Mouse (Mus musculus) kidney, embryonic 14.5 days (tissue): ENCODE measurements around the gene Hoxb6. TPM values are rescaled to one million over a fixed set of nuclear protein-coding genes. Genes with fewer than 3 reads are reported as not detected.

Source experiments
- ATAC-seq: fragments of 200-750 bp; cut with Nextera tagmentation; 2 replicates; pipeline ENCODE4 v1.8.0; 2017; ENCODE audit warnings: moderate number of reproducible peaks, mild to moderate bottlenecking, moderate TSS enrichment, moderate library complexity; ENCODE audit not compliant: low FRiP score, low TSS enrichment
- H3K27ac ChIP-seq: fragments of 300-500 bp; sonication (generic); 2 replicates; pipeline ENCODE4 v1.5.1; 2014; ENCODE audit warnings: low read depth, mild to moderate bottlenecking, low read length, moderate library complexity, mixed read lengths
- H3K27me3 ChIP-seq: fragments of 300-500 bp; sonication (generic); 2 replicates; pipeline ENCODE4 v1.6.1; 2014; ENCODE audit warnings: mild to moderate bottlenecking, low read length; ENCODE audit not compliant: control insufficient read depth, insufficient read depth
- H3K36me3 ChIP-seq: fragments of 300-500 bp; sonication (generic); 2 replicates; pipeline ENCODE4 v1.6.1; 2014; ENCODE audit warnings: low read length, mixed read lengths; ENCODE audit not compliant: control insufficient read depth, insufficient read depth
- H3K4me1 ChIP-seq: fragments of 300-500 bp; sonication (generic); 2 replicates; pipeline ENCODE4 v1.6.1; 2014; ENCODE audit warnings: low read length, mixed read lengths; ENCODE audit not compliant: control insufficient read depth, insufficient read depth
- H3K4me2 ChIP-seq: fragments of 300-500 bp; sonication (generic); replicated peaks from 2 replicates; pipeline ENCODE4 v1.6.1; 2014; ENCODE audit warnings: low read depth, mild to moderate bottlenecking, low read length
- H3K4me3 ChIP-seq: fragments of 300-500 bp; sonication (generic); 2 replicates; pipeline ENCODE4 v1.5.1; 2014; ENCODE audit warnings: mild to moderate bottlenecking, low read length
- H3K9ac ChIP-seq: fragments of 300-500 bp; sonication (generic); 2 replicates; pipeline ENCODE4 v1.6.1; 2014; ENCODE audit warnings: low read depth, mild to moderate bottlenecking, low read length, moderate library complexity
- H3K9me3 ChIP-seq: fragments of 300-500 bp; sonication (generic); 2 replicates; pipeline ENCODE4 v1.6.1; 2016; ENCODE audit warnings: low read length; ENCODE audit not compliant: control insufficient read depth
- WGBS: fragments of 180-500 bp; shearing (Covaris S2); extraction: QIAGEN DNeasy Blood & Tissue Kit; methylation state at CpG from one replicate; pipeline ENCODE4 v1.1.7; 2014; 5-methylcytosine and 5-hydroxymethylcytosine counted together
- polyA plus RNA-seq: library from polyadenylated mRNA; unstranded; fragments of >200 nt; fragmentation: Nextera tagmentation; extraction: Ambion mirVana; gene quantifications from 2 replicates; pipeline ENCODE4 v1.2.1, GENCODE M21; 2014

The Hoxb6 gene
- polyA plus RNA-seq, 1 experiment from 2014 or later = 44.1 TPM

DNA sequence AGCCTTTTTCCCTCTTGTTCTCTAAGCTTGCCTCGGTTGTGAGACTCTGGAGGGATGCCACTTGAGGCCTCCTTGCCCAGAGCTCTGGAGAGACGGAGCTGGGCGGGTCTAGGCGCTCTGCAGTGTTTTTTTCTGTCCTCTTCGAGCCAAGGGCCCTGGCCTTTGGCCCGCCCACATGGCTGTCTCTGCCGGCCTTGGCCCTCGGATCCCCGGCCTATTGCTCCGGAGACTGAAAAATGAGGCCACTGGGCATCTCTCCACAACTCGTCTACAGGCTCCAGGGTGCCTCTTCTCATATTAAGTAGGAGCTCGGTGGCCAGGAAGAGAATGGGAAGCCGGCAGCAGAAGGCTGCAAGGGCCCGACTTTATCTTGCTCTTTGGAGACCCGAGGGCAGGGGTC is 9.6 kb downstream of the Hoxb6 start:
- Histone ChIP-seq H3K4me3 (peak overlapping the region; percentile 53), H3K9me3 (no peaks in the 10 kb centered on the region), H3K36me3 (peaks cover 41% of the 10 kb centered on the region), H3K27me3 (no peaks in the 10 kb centered on the region), H3K4me1 (peaks cover 62% of the 10 kb centered on the region), H3K9ac (peak overlapping the region; percentile 99), H3K27ac (peak overlapping the region; percentile 100), H3K4me2 (peak overlapping the region; percentile 95)
- ATAC-seq = no peak
- WGBS = 4% methylated on average over 15 of the region's 15 CpGs

DNA sequence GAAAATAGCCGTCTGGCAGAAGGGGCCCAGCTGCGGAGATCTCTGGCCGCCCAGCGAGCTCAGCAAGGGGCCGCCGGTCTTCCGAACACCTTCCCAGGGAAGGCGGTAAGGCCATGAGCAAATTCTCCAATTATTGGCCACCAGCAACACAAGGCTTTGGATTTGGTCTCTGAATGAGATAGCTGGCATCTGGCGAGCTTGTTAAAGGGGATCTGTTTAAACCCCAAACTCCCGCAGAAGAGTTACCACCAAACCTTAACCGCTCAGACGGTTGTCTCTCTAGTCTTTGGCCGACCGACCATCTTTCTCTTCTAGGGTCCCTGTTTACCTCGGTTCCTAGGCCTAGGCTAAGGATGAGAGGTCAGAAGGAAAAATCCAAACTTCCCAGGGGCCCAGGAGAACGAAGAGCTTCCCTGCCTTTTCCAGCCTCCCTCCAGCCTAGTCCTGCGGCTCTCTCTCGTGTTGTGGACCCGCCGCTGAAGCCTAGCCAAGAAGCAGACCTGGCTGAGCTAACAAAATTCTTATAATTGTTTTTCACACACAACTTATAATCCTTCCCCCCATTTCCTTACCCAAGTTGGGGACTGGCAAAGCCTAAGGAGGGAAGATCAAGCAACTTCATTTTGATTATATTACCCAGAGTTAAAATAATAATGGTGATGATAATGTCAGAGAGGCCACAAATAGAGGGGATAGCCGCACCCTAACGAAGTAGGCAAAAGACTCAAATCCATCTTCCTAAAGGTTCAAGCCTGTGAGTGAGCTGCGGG is 10.3 kb downstream of the Hoxb6 start:
- no peaks in the 10 kb centered on the region for H3K9me3 ChIP-seq
- peak overlapping the region; percentile 99 for H3K9ac ChIP-seq
- 7% methylated on average over 23 of the region's 23 CpGs for WGBS
- peaks cover 41% of the 10 kb centered on the region for H3K36me3 ChIP-seq
- H3K4me1 ChIP-seq = peaks cover 55% of the 10 kb centered on the region
- H3K4me3 ChIP-seq = peak overlapping the region; percentile 53
- peak overlapping the region; percentile 95 for H3K4me2 ChIP-seq
- ATAC-seq = no peak
- H3K27ac ChIP-seq = peak overlapping the region; percentile 100
- no peaks in the 10 kb centered on the region for H3K27me3 ChIP-seq

DNA sequence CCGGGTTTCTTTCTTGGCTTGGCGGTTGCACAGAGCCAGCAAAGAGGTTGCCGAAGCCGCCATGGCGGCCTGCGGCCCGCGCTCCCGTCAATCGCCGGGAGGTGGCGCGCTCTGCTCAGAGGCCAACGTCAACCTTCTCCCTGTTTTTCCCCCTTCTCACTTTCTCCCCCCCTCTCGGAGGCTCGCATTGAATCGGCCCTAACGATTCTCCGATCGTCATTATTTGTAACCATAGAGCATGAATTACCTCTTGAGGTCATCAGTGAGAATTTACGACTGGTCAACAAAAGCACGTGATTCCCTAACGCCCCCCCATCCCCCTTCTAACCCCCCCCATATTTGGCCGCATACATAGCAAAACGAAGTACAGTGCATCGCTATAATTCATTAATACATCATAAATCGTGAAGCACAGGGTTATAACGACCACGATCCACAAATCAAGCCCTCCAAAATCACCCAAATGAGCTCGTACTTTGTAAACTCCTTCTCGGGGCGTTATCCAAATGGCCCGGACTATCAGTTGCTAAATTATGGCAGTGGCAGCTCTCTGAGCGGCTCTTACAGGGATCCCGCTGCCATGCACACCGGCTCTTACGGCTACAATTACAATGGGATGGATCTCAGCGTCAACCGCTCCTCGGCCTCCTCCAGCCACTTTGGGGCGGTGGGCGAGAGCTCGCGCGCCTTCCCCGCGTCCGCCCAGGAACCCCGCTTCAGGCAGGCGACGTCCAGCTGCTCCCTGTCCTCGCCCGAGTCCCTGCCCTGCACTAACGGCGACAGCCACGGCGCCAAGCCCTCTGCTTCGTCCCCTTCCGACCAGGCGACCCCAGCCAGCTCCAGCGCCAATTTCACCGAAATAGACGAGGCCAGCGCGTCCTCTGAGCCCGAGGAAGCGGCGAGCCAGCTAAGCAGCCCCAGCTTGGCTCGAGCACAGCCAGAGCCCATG is 11.1 kb downstream of the Hoxb6 start, which contains the start of gene Hoxb5:
Hoxb5 (plus strand) TSS at position 186 of the 949 bp plus-strand sequence.
- Histone ChIP-seq H3K9ac (peak within 1 kb of the TSS; percentile 99), H3K36me3 (peaks cover 41% of the 10 kb centered on the region), H3K27ac (peak within 1 kb of the TSS; percentile 100), H3K4me3 (peak within 1 kb of the TSS; percentile 53), H3K4me2 (peak within 1 kb of the TSS; percentile 95), H3K4me1 (peaks cover 49% of the 10 kb centered on the region), H3K9me3 (no peaks in the 10 kb centered on the region), H3K27me3 (no peaks in the 10 kb centered on the region)
- under 1% methylated on average over 69 of the region's 69 CpGs for WGBS
- peak; percentile 3 for ATAC-seq

DNA sequence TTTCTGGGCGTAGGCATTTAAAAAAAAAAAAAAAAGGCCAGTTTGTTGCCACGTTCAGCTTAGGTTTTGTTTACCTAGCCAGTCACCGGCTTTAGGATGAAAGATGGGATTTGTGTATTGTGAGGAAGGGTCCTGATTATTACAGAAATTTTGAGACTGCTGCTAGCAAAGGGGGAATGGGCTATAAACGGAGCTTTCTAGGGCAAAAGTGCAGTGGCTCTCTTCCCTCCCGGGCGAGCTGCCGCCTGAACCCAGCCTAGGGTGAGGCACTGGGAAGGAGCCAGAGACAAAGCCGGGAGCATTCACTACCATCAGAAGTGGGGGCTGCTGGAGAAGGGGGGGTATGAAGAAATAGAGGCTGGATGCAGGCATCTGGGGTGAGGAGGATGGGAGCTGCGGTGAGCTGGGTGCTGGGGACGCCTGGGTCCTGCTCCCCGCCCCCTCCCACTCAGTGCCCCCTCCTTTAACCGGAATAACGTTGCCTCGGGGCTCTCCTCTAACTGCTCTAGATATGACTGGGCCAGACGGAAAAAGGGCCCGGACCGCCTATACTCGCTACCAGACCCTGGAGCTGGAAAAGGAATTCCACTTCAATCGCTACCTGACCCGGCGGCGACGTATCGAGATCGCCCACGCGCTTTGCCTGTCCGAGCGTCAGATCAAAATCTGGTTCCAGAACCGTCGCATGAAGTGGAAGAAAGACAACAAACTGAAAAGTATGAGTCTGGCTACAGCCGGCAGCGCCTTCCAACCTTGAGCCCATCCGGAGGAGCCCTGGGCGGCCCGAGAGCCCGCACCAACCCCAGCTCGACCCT is 12.3 kb downstream of the Hoxb6 start:
- 10% methylated on average over 38 of the region's 38 CpGs for WGBS
- H3K9me3 ChIP-seq = no peaks in the 10 kb centered on the region
- no peak for ATAC-seq
- peak overlapping the region; percentile 95 for H3K4me2 ChIP-seq
- H3K36me3 ChIP-seq = peaks cover 41% of the 10 kb centered on the region
- H3K4me1 ChIP-seq = peaks cover 58% of the 10 kb centered on the region
- no peaks in the 10 kb centered on the region for H3K27me3 ChIP-seq
- H3K27ac ChIP-seq = peak overlapping the region; percentile 100
- peak overlapping the region; percentile 99 for H3K9ac ChIP-seq
- peak overlapping the region; percentile 53 for H3K4me3 ChIP-seq

DNA sequence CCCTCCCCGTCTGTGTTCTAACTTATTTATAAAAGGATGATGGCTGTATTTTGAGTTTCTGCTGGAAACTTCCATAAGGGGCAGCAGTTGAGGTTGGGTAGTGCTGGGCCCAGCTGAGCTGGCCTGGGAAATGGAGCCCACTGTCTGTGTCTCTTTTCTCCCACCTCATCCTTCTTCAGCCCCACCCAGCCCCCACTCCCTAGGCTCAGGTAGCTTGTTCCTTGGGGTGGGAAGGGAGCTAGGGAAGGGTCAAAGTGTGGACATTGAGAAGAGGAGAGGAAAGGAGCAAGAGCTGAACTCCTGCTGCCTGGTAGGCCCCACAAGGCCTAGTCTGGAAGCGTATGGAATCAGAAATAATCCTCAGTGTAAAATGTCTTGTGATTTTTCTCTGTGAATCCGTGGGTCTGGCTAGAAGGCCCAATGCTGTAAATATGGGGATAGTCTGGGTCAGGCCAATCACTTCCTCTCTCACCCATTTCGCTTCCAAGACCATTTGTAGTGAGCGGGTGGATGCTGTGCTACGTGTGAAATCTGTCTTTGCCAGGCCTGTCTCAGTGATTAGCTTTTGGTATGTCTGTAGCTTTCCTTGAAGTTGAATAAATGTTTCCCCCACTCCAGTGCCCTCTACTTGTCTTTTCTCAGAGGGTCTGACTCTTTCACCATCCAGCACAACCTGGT is 13.4 kb downstream of the Hoxb6 start:
- 19% methylated on average over 6 of the region's 6 CpGs for WGBS
- Histone ChIP-seq H3K9me3 (no peaks in the 10 kb centered on the region), H3K4me1 (peaks cover 51% of the 10 kb centered on the region), H3K27ac (peak overlapping the region; percentile 100), H3K4me3 (peak overlapping the region; percentile 53), H3K27me3 (no peaks in the 10 kb centered on the region), H3K9ac (peak overlapping the region; percentile 99), H3K4me2 (peak overlapping the region; percentile 95), H3K36me3 (peaks cover 38% of the 10 kb centered on the region)
- no peak for ATAC-seq

DNA sequence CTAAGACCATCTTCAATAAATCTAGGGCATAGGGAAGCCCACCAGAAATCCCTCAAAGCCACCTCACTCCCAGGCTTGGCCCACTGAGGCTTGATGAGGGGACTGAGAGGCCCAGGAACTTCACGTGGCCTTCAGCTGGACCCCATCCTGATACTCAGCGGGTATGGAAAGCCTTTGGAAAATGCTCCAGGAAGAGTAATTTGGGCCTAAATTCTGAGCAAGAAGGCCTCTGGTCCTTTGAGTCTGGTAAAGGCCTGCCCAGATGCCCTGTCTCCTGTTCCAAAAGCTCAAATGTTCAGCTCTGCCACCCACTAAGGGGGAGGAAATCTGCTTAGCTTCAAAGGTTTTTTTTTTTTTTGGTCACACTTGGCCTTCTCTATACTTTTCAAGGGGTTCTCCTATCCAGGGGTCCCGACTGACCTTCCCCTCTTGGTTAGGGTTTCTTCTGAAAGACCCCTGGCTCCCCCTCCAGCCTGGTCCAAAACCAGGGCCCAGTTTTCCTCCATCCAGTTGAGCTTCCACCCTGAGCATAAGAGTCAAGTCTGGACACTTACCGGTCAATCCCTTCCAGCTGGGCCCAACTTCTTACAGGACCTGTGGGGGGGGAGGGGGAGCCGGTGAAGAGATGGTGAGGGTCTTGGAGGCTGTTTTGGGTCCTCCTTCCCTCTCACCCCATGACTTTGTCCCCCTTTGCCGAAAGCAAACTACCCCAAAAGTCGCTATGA is 14.1 kb downstream of the Hoxb6 start:
- Histone ChIP-seq H3K4me2 (peak overlapping the region; percentile 95), H3K4me1 (peaks cover 46% of the 10 kb centered on the region), H3K4me3 (peak overlapping the region; percentile 53), H3K36me3 (peaks cover 31% of the 10 kb centered on the region), H3K9me3 (no peaks in the 10 kb centered on the region), H3K27me3 (no peaks in the 10 kb centered on the region), H3K9ac (peak overlapping the region; percentile 99), H3K27ac (peak overlapping the region; percentile 100)
- ATAC-seq = peak; percentile 29; the same call in 1 of the 2 replicates
- 7% methylated on average over 7 of the region's 7 CpGs for WGBS

DNA sequence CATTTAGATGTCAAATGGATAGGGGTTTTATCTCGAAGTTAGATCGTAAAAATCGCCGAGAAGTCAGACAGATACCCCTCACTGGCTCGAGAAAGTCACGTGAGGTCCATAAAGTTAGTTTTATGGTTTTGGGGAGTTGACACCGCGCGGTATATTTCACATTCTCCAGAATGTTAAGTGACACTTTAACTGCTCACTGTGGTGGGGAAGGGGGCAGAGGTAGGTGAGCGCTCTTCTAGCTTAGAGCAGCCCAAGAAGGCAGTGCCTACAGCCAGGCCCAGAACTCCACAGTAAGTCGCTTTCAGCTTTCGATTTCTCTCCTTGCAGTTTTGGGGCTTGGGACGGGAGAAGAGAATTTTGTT is 14.6 kb downstream of the Hoxb6 start:
- peak overlapping the region; percentile 99 for H3K9ac ChIP-seq
- no peaks in the 10 kb centered on the region for H3K9me3 ChIP-seq
- peaks cover 26% of the 10 kb centered on the region for H3K36me3 ChIP-seq
- peak overlapping the region; percentile 100 for H3K27ac ChIP-seq
- peaks cover 43% of the 10 kb centered on the region for H3K4me1 ChIP-seq
- WGBS = 4% methylated on average over 13 of the region's 13 CpGs
- no peaks in the 10 kb centered on the region for H3K27me3 ChIP-seq
- H3K4me3 ChIP-seq = peak overlapping the region; percentile 53
- H3K4me2 ChIP-seq = peak overlapping the region; percentile 95
- peak; percentile 88 for ATAC-seq
